ENCODE assay signal across 9 mouse cellular contexts in genomic region chr1:155293446-155293845, GRCm38 (mm10). TPM values are rescaled to one million over a fixed set of nuclear protein-coding genes. Genes with fewer than 3 reads are reported as not detected.
DNase-seq lines count a peak whose midpoint lies in the region; ATAC-seq lines count a peak whose summit lies in the region.
"Had no signal": no experiment of that assay in that cellular context is flagged by ENCODE, and none has a peak within 500 bp of the region (broad histone marks: within the 10 kb centered on the region; RNA-seq: fewer than 3 reads in every experiment).

No protein-coding gene starts in this region.

- H3K4me3 ChIP-seq in kidney, embryonic 16.5 days (ENCODE audit: low read length), result no peak overlapping the region
- no peak overlapping the region for H3K4me3 ChIP-seq in forebrain, embryonic 16.5 days (replicated peaks; ENCODE audit: low read length)
- H3K4me3 ChIP-seq in kidney, embryonic 15.5 days (replicated peaks), result no peak overlapping the region
- H3K4me3 ChIP-seq in midbrain, embryonic 11.5 days (ENCODE audit: low read depth, low read length), result no peak overlapping the region
- H3K4me3 ChIP-seq: megakaryocyte, embryonic 14.5 days had no signal

- H3K9me3 ChIP-seq in kidney, embryonic 16.5 days (ENCODE audit: low read length), result no peaks in the 10 kb centered on the region
- H3K9me3 ChIP-seq in forebrain, embryonic 16.5 days (ENCODE audit: control insufficient read depth, low read length), result no peaks in the 10 kb centered on the region
- no peaks in the 10 kb centered on the region for H3K9me3 ChIP-seq in kidney, embryonic 15.5 days (replicated peaks)
- no peaks in the 10 kb centered on the region for H3K9me3 ChIP-seq in midbrain, embryonic 11.5 days (ENCODE audit: control insufficient read depth, low read length)
- H3K9me3 ChIP-seq: megakaryocyte, embryonic 14.5 days had no signal

- ATAC-seq in kidney, embryonic 16.5 days (ENCODE audit: low FRiP score, low TSS enrichment), result no peak
- ATAC-seq in forebrain, embryonic 16.5 days, result peak; percentile 90
- 0 out of 2 replicates have a peak, but pooled peaks have one; percentile 52 for ATAC-seq in kidney, embryonic 15.5 days (replicated peaks; ENCODE audit: low FRiP score)
- peak; percentile 66 for ATAC-seq in midbrain, embryonic 11.5 days (ENCODE audit: low FRiP score)

- H3K27me3 ChIP-seq in kidney, embryonic 16.5 days (ENCODE audit: insufficient read depth, low read length), result no peaks in the 10 kb centered on the region
- H3K27me3 ChIP-seq in forebrain, embryonic 16.5 days (replicated peaks; ENCODE audit: control insufficient read depth, insufficient read depth, low read length), result no peaks in the 10 kb centered on the region
- no peaks in the 10 kb centered on the region for H3K27me3 ChIP-seq in kidney, embryonic 15.5 days
- H3K27me3 ChIP-seq in midbrain, embryonic 11.5 days (ENCODE audit: control insufficient read depth, insufficient read depth, low read length), result no peaks in the 10 kb centered on the region
- H3K27me3 ChIP-seq: megakaryocyte, embryonic 14.5 days had no signal

- no peak overlapping the region for H3K27ac ChIP-seq in kidney, embryonic 16.5 days (ENCODE audit: low read length)
- H3K27ac ChIP-seq in forebrain, embryonic 16.5 days (ENCODE audit: low read length), result peak overlapping the region; percentile 55; the same call in 1 of the 2 replicates
- H3K27ac ChIP-seq in kidney, embryonic 15.5 days, result no peak overlapping the region
- no peak overlapping the region for H3K27ac ChIP-seq in midbrain, embryonic 11.5 days (ENCODE audit: low read depth, low read length)

- DNase-seq in kidney, adult 18-20 months, result peak; percentile 25
- DNase-seq in CD8-positive naive resting alpha-beta T cell, adult 2 months (ENCODE audit: low read depth in 2 of 2, low spot score in 2 of 2), result peak; percentile 29 to 64
- peak; percentile 79 for DNase-seq in c-Kit-positive CD71-positive TER-119-positive erythroid progenitor cells, embryonic 14.5 days (ENCODE audit: low spot score)
- peak; percentile 93 for DNase-seq in midbrain, embryonic 11.5 days (ENCODE audit: low spot score, missing footprints)
- no peak for DNase-seq in urinary bladder, postnatal 14 days (ENCODE audit: low spot score)

- no peak overlapping the region for H3K4me2 ChIP-seq in kidney, embryonic 16.5 days (replicated peaks; ENCODE audit: low read depth, low read length)
- H3K4me2 ChIP-seq in forebrain, embryonic 16.5 days (ENCODE audit: low read length), result no peak overlapping the region
- H3K4me2 ChIP-seq in kidney, embryonic 15.5 days, result no peak overlapping the region
- H3K4me2 ChIP-seq in midbrain, embryonic 11.5 days, result no peak overlapping the region

- H3K4me1 ChIP-seq in kidney, embryonic 16.5 days (ENCODE audit: insufficient read depth, low read length), result 0 out of 2 replicates have a peak, but pooled peaks cover 2% of the 10 kb centered on the region
- H3K4me1 ChIP-seq in forebrain, embryonic 16.5 days (replicated peaks; ENCODE audit: control insufficient read depth, insufficient read depth, low read length), result no peaks in the 10 kb centered on the region
- H3K4me1 ChIP-seq in kidney, embryonic 15.5 days, result no peaks in the 10 kb centered on the region
- no peaks in the 10 kb centered on the region for H3K4me1 ChIP-seq in midbrain, embryonic 11.5 days (ENCODE audit: control insufficient read depth, insufficient read depth, low read length)

- H3K36me3 ChIP-seq in kidney, embryonic 16.5 days (ENCODE audit: insufficient read depth, low read length), result peaks cover 6% of the 10 kb centered on the region; the same call in 1 of the 2 replicates
- H3K36me3 ChIP-seq in forebrain, embryonic 16.5 days (ENCODE audit: control insufficient read depth, insufficient read depth), result peaks cover 17% of the 10 kb centered on the region
- peaks cover 18% of the 10 kb centered on the region for H3K36me3 ChIP-seq in kidney, embryonic 15.5 days
- H3K36me3 ChIP-seq in midbrain, embryonic 11.5 days (ENCODE audit: control insufficient read depth, insufficient read depth, low read length), result 0 out of 2 replicates have a peak, but pooled peaks cover 3% of the 10 kb centered on the region

- H3K9ac ChIP-seq in kidney, embryonic 16.5 days (replicated peaks; ENCODE audit: low read length), result no peak overlapping the region
- H3K9ac ChIP-seq in forebrain, embryonic 16.5 days (replicated peaks; ENCODE audit: low read depth, low read length), result no peak overlapping the region
- no peak overlapping the region for H3K9ac ChIP-seq in kidney, embryonic 15.5 days
- no peak overlapping the region for H3K9ac ChIP-seq in midbrain, embryonic 11.5 days (ENCODE audit: low read length)

- WGBS in kidney, embryonic 16.5 days, result 10% methylated on average over 3 of the region's 3 CpGs
- WGBS in forebrain, embryonic 16.5 days, result 4% methylated on average over 3 of the region's 3 CpGs
- WGBS in kidney, embryonic 15.5 days, result 18% methylated on average over 3 of the region's 3 CpGs
- 18% methylated on average over 3 of the region's 3 CpGs for WGBS in midbrain, embryonic 11.5 days

RNA-seq across cellular contexts. Expression of gene BC034090, which starts 49.2 kb away (rescaled TPM):
- 8.2 and 9.1 TPM in 2 replicates for polyA plus RNA-seq in kidney, embryonic 16.5 days (2015; fragmentation: Nextera tagmentation; extraction: Ambion mirVana)
- polyA plus RNA-seq in forebrain, embryonic 16.5 days (2015; fragmentation: Nextera tagmentation; extraction: Ambion mirVana), result 2.8 and 3.3 TPM in 2 replicates
- polyA plus RNA-seq in kidney, embryonic 15.5 days (2015; fragmentation: Nextera tagmentation; extraction: Ambion mirVana), result 7.0 and 7.2 TPM in 2 replicates
- 2.7 and 3.1 TPM in 2 replicates for polyA plus RNA-seq in midbrain, embryonic 11.5 days (2014; fragmentation: Nextera tagmentation; extraction: Ambion mirVana)
